Mouse (Mus musculus) layer of hippocampus, adult 2 months (tissue): Measurements from ENCODE around the gene Stard3nl. TPM values are rescaled to one million over a fixed set of nuclear protein-coding genes. Genes with fewer than 3 reads are reported as not detected.
A peak's percentile ranks its signal among the peaks of the same experiment; 100 is the strongest.

Experiments
- DNase-seq, 2 experiments: peaks; one replicate each; pipeline ENCODE4 v3.0.0; 2022; ENCODE audit warnings: low spot score in 2 of 2
- H3K27ac ChIP-seq: fragments of 200-600 bp; 2 replicates; pipeline ENCODE4 v1.8.1; 2022
- H3K4me3 ChIP-seq: fragments of 200-600 bp; 2 replicates; pipeline ENCODE4 v1.8.1; 2022; ENCODE audit warnings: mild to moderate bottlenecking
- CTCF ChIP-seq: fragments of 200-600 bp; conservative IDR thresholded peaks from 2 replicates; pipeline ENCODE4 v1.8.1; 2022; ENCODE audit warnings: antibody characterized with exemption, mild to moderate bottlenecking, moderate library complexity
- total RNA-seq, 2 experiments: library from RNA; stranded (reverse); gene quantifications; 2 replicates each; pipeline ENCODE4 v1.2.3; 2021

Stard3nl gene
- total RNA-seq, 2 experiments from 2014 or later, result 59.9 to 64.9 TPM

DNA sequence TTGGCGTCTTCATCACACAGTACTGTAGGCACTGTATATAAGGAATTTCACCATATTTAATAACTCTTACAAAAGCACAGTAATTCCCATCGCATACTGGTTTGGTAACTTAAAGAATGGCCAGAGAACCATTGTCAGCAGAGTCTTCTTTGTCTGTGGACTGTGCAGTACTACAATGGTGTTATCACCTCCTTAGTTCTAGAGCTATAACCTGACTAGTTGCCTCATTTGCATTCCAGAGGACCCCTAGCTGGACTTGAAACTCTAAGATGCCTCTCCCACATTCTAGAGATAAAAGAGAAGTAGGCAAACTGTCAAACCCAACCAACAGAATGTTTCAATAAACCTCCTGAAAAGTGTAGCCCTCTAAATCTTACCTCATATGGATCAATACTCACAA lies 12.4 kb upstream of the Stard3nl start:
- no peak for TF ChIP-seq CTCF
- no peak overlapping the region for H3K27ac ChIP-seq
- no peak for DNase-seq
- H3K4me3 ChIP-seq, result no peak overlapping the region

DNA sequence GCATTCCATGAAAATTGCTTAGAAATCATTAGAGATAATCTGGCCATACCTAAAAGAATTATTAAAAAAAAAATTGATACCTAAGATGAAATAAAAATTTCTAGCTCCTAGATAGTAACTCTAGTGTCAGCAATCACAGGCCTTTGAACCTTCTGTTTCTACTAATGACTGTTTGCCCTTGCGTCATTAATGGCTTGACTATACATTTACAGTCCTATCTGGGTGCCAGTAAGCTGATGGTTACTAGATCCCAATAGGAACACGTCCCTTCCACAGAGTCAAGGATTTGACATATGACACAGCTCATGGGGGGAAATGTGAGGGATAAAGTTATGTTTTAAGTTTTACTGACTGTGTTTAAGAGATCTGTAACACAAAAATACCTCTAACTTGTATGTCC lies 9.0 kb upstream of the Stard3nl start:
- Histone ChIP-seq H3K27ac (no peak overlapping the region), H3K4me3 (no peak overlapping the region)
- TF ChIP-seq CTCF, result no peak
- no peak for DNase-seq

DNA sequence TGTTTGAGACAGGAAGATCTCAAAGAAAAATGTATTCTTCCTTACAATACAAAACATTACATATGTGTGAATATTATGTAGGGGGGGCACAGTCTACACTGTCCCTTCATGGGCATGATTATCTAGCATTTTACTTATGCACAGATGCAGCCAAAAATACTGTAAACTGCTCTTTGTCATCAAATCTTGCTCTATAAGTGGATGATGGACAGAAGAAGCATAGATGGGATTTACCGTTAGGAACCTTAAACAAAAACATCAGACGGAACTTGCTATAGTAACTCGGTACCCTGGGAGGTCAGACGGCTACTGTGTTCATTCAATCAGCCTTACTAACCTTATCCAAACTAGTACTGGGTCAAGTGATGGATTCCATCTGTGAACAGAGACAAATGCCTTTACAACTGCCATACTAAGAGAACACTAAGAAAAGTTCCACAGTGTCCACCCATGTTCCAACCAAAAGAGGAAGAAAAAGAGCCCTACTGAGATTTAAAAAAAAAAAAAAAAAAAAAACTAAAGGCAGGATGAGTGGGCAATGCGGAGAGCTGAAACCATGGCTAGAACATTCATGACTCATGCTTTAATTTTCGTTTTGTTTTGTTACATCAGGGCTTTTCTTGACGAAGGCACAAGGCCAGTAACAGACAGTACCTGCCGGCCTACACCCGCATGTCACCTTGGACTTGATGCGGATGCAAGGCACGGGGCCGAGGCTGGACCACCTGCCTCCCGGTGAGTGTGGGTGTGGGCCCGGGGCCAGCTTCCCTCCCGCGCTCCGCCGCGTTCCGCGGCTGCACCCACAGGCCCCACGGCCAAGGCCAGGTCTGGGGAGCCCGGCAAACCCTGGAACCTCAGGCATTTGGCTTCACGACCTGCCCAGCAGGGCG lies 552 bp downstream of the Stard3nl start:
- DNase-seq, result no peak
- H3K4me3 ChIP-seq, result peak overlapping the region; percentile 75
- H3K27ac ChIP-seq, result peak overlapping the region; percentile 99
- no peak for TF ChIP-seq CTCF

DNA sequence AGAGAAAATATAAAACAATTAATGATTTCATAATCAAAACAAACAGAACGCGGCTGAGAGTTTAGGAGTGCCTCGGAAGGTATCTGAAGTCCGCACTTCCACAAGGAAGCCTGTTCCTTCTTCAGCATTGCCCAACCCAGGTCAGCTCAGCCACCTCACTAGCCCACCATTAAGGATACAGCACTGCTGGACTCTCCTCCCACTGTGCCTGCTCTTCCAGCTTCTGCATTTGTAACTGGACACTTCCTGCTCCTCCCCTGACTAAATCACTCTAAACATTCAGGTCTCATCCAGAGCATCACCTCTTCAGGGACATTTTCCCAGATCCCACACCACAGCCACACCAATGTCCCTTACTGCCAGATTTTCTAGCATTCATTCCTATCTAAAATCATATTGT lies 1.4 kb downstream of the Stard3nl start:
- Histone ChIP-seq H3K4me3 (peak overlapping the region; percentile 75), H3K27ac (peak overlapping the region; percentile 99)
- no peak for DNase-seq
- TF ChIP-seq CTCF, result no peak

DNA sequence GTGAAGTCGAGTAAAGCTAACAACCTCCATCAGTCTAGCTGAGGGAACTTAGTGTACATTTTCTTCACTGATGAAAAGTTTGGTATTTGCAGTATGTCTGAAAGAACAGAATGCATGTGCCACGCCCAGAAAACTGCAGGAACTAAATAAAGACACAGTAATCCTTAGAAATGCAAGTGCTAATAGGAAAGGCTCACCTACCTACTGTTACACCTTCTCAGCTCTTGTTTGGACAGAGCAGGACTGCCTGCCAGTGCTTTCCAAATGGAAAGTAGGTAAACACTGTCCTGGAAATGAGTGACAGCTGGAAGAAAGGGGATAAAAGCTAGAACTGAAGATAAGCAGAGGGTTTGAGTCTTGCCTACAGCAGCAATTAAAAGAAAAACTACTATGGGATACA lies 1.9 kb downstream of the Stard3nl start:
- Histone ChIP-seq H3K27ac (peak overlapping the region; percentile 99; the same call in 1 of the 2 replicates), H3K4me3 (peak overlapping the region; percentile 75)
- DNase-seq, result no peak
- TF ChIP-seq CTCF, result no peak

DNA sequence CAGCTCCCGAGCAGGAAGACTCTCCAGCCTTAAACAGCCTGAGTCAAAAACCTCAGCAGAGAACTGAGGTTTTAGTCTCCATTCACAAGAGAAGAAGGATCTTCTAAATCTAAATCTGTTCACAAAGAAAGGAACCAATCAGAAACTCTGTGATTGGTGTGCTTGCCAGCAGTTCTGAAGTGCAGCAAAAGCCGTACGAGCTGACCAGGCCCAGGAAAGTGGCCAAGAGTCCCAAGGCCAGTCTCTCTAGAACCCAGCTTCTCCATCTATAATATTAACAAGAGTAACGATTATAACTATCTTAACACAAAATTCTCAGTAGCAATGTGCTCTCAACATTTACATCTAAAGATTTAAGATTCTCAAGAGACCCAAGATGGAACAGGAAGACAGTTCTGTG lies 4.0 kb downstream of the Stard3nl start:
- TF ChIP-seq CTCF, result no peak
- no peak for DNase-seq
- Histone ChIP-seq H3K4me3 (no peak overlapping the region), H3K27ac (no peak overlapping the region)

DNA sequence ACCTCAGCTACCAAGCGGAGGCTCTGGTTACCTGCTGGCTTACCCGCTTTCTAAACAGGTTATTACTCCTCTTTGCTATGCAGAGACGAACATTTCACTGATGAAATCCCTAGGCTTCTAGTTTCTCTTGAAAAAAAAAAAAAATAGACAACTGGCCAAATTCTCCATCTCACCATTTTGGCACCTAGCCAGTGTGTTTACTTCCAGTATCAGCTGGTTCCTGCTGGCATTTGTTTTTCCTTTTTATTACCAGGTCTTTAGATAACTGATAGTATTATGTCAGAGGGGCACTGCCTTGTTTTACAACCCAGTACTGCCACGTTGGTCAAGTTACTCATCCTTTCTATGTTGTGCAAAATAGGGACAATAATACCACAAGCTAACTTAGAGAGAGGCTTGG lies 5.3 kb downstream of the Stard3nl start:
- no peak for DNase-seq
- TF ChIP-seq CTCF, result no peak
- no peak overlapping the region for H3K27ac ChIP-seq

DNA sequence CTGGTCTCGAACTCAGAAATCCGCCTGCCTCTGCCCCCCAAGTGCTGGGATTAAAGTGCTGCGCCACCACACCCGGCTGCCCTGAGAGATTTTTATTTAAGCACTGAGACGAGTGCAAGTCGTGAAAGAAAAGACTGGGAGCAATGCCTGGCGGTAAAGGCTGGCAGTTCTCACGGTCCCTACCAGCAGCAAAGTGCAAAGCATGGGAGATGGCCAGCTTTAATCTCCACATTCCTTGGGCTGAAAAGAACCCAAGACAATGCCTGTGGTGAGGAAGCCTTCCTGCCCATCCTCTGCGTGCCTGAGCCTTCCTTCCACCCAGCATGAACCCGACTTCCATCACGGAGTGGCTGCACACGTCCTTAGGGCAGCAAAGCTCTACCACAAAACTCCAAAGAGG lies 5.7 kb downstream of the Stard3nl start:
- Histone ChIP-seq H3K4me3 (no peak overlapping the region), H3K27ac (no peak overlapping the region)
- TF ChIP-seq CTCF, result no peak
- no peak for DNase-seq

More for the DNA sequence above, 5.3 kb downstream of the Stard3nl start:
- H3K4me3 ChIP-seq, result no peak overlapping the region

DNA sequence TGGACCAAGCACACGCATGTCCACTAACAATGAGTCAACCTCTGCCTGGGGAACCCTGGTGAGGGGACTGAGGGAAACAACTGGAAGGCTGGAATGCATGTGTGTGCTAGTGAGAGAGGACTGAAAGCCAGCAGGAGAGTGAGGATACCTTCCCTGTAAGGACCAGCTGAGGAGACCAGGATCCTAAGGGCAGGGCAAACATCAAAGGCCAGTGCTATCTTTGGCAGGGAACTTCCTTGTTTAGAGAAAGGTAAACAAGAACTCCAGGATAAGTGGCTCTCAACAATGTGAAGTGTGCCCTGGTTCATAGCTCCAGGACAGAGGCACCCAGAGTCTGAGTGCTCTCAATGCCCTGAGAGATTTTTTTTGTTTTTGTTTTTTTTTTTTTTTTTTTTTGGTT lies 6.2 kb downstream of the Stard3nl start:
- Histone ChIP-seq H3K4me3 (no peak overlapping the region), H3K27ac (no peak overlapping the region)
- no peak for DNase-seq
- no peak for TF ChIP-seq CTCF

DNA sequence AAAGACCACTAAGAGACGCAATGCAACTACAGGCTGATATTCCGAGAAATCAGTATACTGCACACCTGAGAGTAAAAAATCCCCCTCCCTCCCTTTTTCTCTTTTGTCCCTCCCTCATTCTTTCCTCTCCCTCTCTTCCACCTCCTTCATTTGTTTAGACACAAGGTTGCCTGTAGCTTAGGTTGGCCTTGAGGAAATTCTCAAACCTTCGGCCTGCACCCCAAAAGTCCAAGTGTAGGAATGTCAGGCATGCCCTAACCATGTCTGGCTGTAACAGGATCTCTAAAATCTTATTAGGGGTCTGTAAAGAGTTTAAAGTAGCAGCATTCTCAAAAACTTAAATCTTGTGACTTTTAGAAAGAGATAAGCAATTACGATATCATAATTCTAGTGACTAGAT lies 10.4 kb downstream of the Stard3nl start:
- no peak for TF ChIP-seq CTCF
- no peak overlapping the region for H3K4me3 ChIP-seq
- no peak overlapping the region for H3K27ac ChIP-seq
- DNase-seq, result no peak

DNA sequence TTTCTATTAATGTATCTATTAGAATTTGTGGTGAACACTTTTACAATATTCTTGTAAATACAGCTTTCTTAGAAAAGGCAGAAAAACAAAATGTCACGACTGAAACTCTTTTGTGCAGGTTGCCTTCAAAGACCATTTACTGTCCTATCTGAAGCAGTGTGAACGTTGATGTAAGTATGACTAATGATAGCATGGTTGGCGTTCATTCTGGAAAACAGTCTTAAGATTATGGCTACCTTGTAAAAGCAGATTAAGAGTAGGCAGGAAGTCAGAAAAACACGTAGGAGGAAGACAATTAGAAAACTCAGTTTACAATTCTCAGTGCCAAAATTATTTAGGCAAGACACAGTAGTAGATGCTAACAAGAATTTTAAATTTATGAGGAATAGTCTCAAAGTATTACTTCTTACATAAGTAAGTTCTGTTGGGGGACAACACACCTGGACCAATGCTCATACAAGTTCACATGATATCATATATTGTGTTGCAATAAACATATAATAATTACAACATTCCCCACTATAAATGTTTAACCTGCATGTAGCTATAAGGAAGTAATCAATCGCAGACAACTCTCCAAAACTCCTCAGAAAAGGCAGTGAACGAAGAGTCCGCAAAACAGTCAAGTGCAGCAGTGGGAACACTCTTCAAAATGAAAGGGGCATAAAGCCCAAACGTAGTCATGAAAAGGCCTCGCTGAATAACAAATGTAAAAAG lies 14.3 kb downstream of the Stard3nl start:
- DNase-seq, result no peak
- TF ChIP-seq CTCF, result no peak
- Histone ChIP-seq H3K27ac (no peak overlapping the region), H3K4me3 (no peak overlapping the region)

DNA sequence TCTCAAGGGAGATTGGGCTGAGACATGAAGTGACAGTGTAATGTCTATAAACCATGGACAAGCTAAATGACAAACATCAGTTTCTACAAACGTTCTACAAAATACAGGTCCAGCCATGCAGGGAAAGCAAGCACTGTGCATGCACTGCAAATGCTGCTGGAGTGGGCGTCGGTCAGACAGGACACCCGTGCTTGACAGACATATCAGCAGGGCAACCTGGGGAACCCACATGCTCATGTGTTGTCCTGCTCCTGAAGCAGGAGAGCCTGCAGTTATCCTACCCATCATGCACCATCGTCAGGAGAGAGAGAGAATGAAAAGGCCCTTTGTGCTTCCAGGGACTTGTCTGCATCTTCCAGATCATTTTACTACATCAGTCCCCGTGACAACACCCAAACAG lies 16.3 kb downstream of the Stard3nl start:
- no peak overlapping the region for H3K4me3 ChIP-seq
- no peak for TF ChIP-seq CTCF
- peak overlapping the region; percentile 28; the same call in 1 of the 2 replicates for H3K27ac ChIP-seq
- DNase-seq, result no peak

DNA sequence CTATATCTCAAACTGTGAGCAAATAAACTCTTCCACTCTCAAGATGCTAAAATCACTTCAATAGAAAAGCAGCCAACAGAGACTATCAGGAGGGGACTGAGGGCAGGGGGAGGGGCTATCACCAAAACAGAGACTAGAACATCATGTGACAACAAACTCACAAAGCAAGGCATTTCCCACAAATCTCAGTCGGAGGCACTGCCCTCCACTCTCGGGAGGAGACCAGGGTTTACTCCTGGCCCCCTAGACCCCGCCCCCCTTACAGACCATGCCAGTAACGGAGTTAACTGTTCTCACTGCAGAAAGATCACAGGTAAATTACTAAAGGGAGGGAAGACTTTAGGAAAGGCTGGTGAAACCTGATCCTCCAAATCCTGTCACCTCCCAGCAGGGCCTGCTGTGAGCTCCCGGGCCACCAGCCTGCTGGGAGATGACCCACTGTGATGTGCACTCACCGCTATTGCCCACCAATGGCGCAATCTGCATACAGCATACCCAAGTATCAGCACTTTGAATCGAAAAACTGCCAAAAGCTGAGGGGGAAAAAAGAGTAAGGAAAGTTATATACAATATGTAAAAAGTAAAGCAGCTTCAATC lies 23.4 kb downstream of the Stard3nl start:
- Histone ChIP-seq H3K4me3 (no peak overlapping the region), H3K27ac (no peak overlapping the region)
- no peak for TF ChIP-seq CTCF
- no peak for DNase-seq

DNA sequence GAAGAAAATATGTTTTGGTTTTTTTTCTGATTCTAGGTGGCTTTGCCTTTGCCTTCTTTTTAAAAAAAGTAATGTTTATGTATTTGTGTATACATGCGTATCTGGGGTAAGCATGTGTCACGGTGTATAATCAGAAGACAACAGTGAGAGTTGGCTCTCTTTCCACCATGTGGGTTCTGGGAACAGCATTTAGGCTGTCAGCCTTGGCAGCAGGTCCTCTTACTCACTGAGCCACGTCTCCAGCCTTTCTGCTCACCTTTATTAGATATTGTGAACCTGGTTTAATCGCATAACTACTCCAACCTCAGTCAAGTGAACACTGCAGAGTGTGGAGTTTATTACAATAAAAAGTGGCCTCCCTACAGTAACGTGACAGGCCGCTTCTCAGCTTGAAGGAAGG lies 26.8 kb downstream of the Stard3nl start:
- DNase-seq, result no peak
- Histone ChIP-seq H3K4me3 (no peak overlapping the region), H3K27ac (no peak overlapping the region)
- TF ChIP-seq CTCF, result no peak
